8 mouse cellular contexts compared by ENCODE assay signal in genomic region chr3:121426621-121427519, GRCm38 (mm10). TPM values are rescaled to one million over a fixed set of nuclear protein-coding genes. Genes with fewer than 3 reads are reported as not detected.
A peak's percentile ranks its signal among the peaks of the same experiment; 100 is the strongest.
DNase-seq lines count a peak whose midpoint lies in the region; ATAC-seq and TF ChIP-seq lines count a peak whose summit lies in the region.

No protein-coding gene starts in this region.

- peak; percentile 61 for ATAC-seq in embryonic facial prominence, embryonic 13.5 days (ENCODE audit: insufficient number of reproducible peaks, insufficient read depth, low FRiP score, low TSS enrichment, low read depth)
- ATAC-seq in limb, embryonic 14.5 days (ENCODE audit: low FRiP score, low read depth) = peak; percentile 61
- ATAC-seq in midbrain, embryonic 16.5 days = peak; percentile 77

- TF ChIP-seq CTCF in kidney, adult 2 months (conservative IDR thresholded peaks at IDR 0.05; ENCODE audit: insufficient read depth, insufficient read length, low read depth, low read length) = peak; percentile 40

- H3K9me3 ChIP-seq in embryonic facial prominence, embryonic 13.5 days = no peaks in the 10 kb centered on the region
- no peaks in the 10 kb centered on the region for H3K9me3 ChIP-seq in limb, embryonic 14.5 days (ENCODE audit: control insufficient read depth, low read length)
- H3K9me3 ChIP-seq in midbrain, embryonic 16.5 days (replicated peaks; ENCODE audit: control insufficient read depth, low read length, poor library complexity, severe bottlenecking) = no peaks in the 10 kb centered on the region

- no peaks in the 10 kb centered on the region for H3K27me3 ChIP-seq in embryonic facial prominence, embryonic 13.5 days
- H3K27me3 ChIP-seq in kidney, adult 2 months (replicated peaks; ENCODE audit: control insufficient read depth, insufficient read depth, low read length) = no peaks in the 10 kb centered on the region
- H3K27me3 ChIP-seq in limb, embryonic 14.5 days (ENCODE audit: control insufficient read depth, insufficient read depth, low read length) = no peaks in the 10 kb centered on the region
- H3K27me3 ChIP-seq in midbrain, embryonic 16.5 days (ENCODE audit: control insufficient read depth, insufficient read depth, low read depth, low read length) = no peaks in the 10 kb centered on the region

- peak; percentile 70 for DNase-seq in layer of hippocampus, adult 11-12 months (ENCODE audit: low spot score)
- DNase-seq in layer of hippocampus, adult 9-10 months (ENCODE audit: low spot score) = no peak
- peak; percentile 86 to 89 for DNase-seq in heart, adult 18-20 months
- peak; percentile 83 for DNase-seq in kidney, adult 2 months
- DNase-seq in limb, embryonic 14.5 days (ENCODE audit: low spot score) = peak; percentile 75
- peak; percentile 50 to 66 for DNase-seq in spleen, postnatal 14 days (ENCODE audit: low spot score in 2 of 2)

- peaks cover 39% of the 10 kb centered on the region for H3K4me1 ChIP-seq in embryonic facial prominence, embryonic 13.5 days
- H3K4me1 ChIP-seq in kidney, adult 2 months (ENCODE audit: control insufficient read depth, insufficient read depth, low read length) = peaks cover 5% of the 10 kb centered on the region; the same call in 1 of the 2 replicates
- H3K4me1 ChIP-seq in limb, embryonic 14.5 days (ENCODE audit: control insufficient read depth, insufficient read depth, low read length) = peaks cover 28% of the 10 kb centered on the region
- H3K4me1 ChIP-seq in midbrain, embryonic 16.5 days (ENCODE audit: control insufficient read depth, insufficient read depth, low read length) = peaks cover 31% of the 10 kb centered on the region

- TF ChIP-seq POLR2A in kidney, adult 2 months (IDR thresholded peaks at IDR 0.05; ENCODE audit: low read depth, low read length) = no peak
- TF ChIP-seq POLR2A in limb, embryonic 14.5 days (IDR thresholded peaks at IDR 0.05; ENCODE audit: borderline replicate concordance, extremely low read depth, insufficient read depth, insufficient read length) = peak; percentile 61

- H3K9ac ChIP-seq in embryonic facial prominence, embryonic 13.5 days = peak overlapping the region; percentile 99
- H3K9ac ChIP-seq in limb, embryonic 14.5 days (ENCODE audit: low read depth, low read length, severe bottlenecking) = peak overlapping the region; percentile 97
- H3K9ac ChIP-seq in midbrain, embryonic 16.5 days (ENCODE audit: low read depth, low read length) = peak overlapping the region; percentile 91

- peak overlapping the region; percentile 99 for H3K27ac ChIP-seq in embryonic facial prominence, embryonic 13.5 days
- peak overlapping the region; percentile 95 for H3K27ac ChIP-seq in kidney, adult 2 months (ENCODE audit: insufficient read depth, low read depth, low read length)
- peak overlapping the region; percentile 99 for H3K27ac ChIP-seq in limb, embryonic 14.5 days (replicated peaks; ENCODE audit: low read depth, low read length)
- H3K27ac ChIP-seq in midbrain, embryonic 16.5 days (ENCODE audit: low read length) = peak overlapping the region; percentile 91

- H3K36me3 ChIP-seq in embryonic facial prominence, embryonic 13.5 days = no peaks in the 10 kb centered on the region
- H3K36me3 ChIP-seq in kidney, adult 2 months (ENCODE audit: control insufficient read depth, insufficient read depth, low read length) = no peaks in the 10 kb centered on the region
- H3K36me3 ChIP-seq in limb, embryonic 14.5 days (ENCODE audit: control insufficient read depth, insufficient read depth, low read length) = no peaks in the 10 kb centered on the region
- H3K36me3 ChIP-seq in midbrain, embryonic 16.5 days (ENCODE audit: control insufficient read depth, insufficient read depth, low read length) = no peaks in the 10 kb centered on the region

- H3K4me3 ChIP-seq in embryonic facial prominence, embryonic 13.5 days = peak overlapping the region; percentile 89
- peak overlapping the region; percentile 69 for H3K4me3 ChIP-seq in kidney, adult 2 months (ENCODE audit: insufficient read depth, low read depth, low read length)
- peak overlapping the region; percentile 89 for H3K4me3 ChIP-seq in limb, embryonic 14.5 days (replicated peaks; ENCODE audit: low read length)
- H3K4me3 ChIP-seq in midbrain, embryonic 16.5 days (ENCODE audit: low read depth, low read length) = peak overlapping the region; percentile 88

- under 1% methylated on average over 93 of the region's 93 CpGs for WGBS in embryonic facial prominence, embryonic 13.5 days
- WGBS in kidney, adult 2 months = under 1% methylated on average over 91 of the region's 93 CpGs
- 1% methylated on average over 43 of the region's 93 CpGs for WGBS in limb, embryonic 14.5 days
- under 1% methylated on average over 86 of the region's 93 CpGs for WGBS in midbrain, embryonic 16.5 days

- peak overlapping the region; percentile 89 for H3K4me2 ChIP-seq in embryonic facial prominence, embryonic 13.5 days
- H3K4me2 ChIP-seq in limb, embryonic 14.5 days (replicated peaks; ENCODE audit: low read depth, low read length, severe bottlenecking) = peak overlapping the region; percentile 90
- peak overlapping the region; percentile 87 for H3K4me2 ChIP-seq in midbrain, embryonic 16.5 days (ENCODE audit: low read length)

RNA-seq across cellular contexts. Expression of gene Cnn3, which starts 0.6 kb away (rescaled TPM):
- 793 and 938 TPM in 2 replicates for polyA plus RNA-seq in embryonic facial prominence, embryonic 13.5 days (2015; fragmentation: Nextera tagmentation; extraction: Ambion mirVana)
- total RNA-seq in heart, adult 18-20 months (2021) = 10 to 100 TPM; 37.4 to 41.5 TPM
- polyA plus RNA-seq in kidney, adult 2 months (2012; rRNA removed) = 253 and 268 TPM in 2 replicates
- polyA plus RNA-seq in limb, embryonic 14.5 days (2012; rRNA removed) = 674 and 696 TPM in 2 replicates
- 746 and 782 TPM in 2 replicates for polyA plus RNA-seq in limb, embryonic 14.5 days (2014; fragmentation: Nextera tagmentation; extraction: Ambion mirVana)
- polyA plus RNA-seq in midbrain, embryonic 16.5 days (2015; fragmentation: Nextera tagmentation; extraction: Ambion mirVana) = 311 and 357 TPM in 2 replicates
